Mouse (Mus musculus): ENCODE data around the gene Zfp292. TPM values are rescaled to one million over a fixed set of nuclear protein-coding genes. Genes with fewer than 3 reads are reported as not detected.

Gene Zfp292
- polyA plus RNA-seq (2014; fragmentation: Illumina TruSeq; extraction: RNeasy Lipid Tissue Mini Kit (QIAGEN cat#74804)) = 96.7 TPM

DNA sequence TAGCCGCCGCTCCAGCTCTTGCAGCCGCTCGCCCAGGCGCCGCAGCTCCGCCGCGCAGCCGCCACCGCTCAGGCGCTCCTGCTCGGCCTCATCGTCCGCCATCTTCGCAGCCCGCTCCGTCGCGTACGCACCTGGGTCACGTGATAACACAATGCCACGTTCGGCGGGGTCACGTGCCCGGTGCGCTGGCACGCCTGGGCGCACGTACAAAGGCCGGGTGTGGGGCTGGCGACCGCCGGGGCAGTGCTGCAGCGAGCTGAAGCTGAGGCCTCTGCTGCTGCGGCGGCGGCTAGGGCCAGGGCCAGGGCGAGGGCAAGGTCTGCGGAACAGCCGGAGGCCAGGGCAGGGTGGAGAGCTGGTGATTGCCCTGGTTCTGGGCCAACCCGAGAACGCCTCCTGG, at the start of gene Zfp292:
TSS of gene Zfp292 (minus strand) at position 143 of the 400 bp plus-strand sequence.

DNA sequence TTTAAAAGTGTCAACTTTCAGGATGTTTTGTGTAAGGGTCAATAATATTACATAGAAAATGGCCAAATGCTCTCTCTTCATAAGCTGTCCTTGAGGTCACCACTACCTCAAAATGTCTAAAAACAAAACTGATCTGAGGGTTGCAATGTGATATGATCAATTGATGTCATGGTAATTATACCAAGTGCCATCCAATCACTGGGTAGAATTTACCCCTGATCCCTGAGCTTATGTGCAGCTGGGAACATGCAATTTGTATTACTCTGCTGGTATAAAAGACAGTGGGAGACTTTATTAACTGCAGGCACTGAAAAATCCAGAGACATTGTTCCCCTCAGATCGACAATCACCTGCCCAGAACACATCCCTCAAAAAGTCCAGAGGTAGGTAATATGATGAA, 10.7 kb upstream of the Zfp292 start, which contains the start of gene Cga:
TSS of gene Cga (plus strand) at position 301 of the 400 bp plus-strand sequence.

DNA sequence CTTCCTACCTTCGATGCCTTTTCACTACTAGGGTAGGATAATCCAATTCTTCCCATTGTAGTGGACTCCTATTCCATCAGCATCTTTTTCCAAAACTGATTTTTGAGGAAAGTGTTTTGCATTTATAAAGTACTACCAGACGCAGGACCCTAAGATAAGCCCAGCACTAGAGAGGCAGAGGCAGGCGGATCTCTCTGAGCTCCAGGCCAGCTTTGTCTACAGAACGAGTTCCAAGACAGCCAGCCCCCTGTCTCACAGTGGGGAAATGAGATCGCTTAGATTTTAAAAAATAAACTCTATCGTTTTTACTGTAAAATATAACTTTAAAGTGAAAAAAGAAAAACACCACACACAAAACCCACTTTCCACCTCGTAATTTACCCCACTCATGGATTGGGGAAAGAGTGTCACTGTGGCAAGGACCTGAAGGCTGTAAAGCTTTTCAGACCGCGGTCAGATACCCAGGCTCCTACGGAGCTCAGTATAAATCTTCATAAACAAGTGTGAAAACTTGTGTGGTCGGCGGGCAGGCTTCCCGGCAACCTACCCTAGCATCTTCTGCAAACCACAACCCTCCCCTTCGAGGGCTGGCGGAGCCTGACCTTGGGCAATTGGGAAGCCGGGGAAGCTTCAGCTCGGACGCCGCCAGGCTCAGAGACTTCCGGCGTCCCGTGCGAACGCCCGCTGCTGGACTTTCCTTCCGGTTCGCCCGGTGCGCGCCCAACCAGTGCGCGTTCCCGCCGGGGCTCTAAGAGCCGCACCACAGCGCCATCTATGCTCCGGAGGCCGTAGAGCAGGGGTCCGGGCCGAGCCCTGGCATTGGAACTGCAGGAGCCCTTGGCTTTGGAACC, 104.9 kb downstream of the Zfp292 start, which contains the start of gene Smim8:
TSS of gene Smim8 (minus strand) at position 747 of the 851 bp plus-strand sequence.

DNA sequence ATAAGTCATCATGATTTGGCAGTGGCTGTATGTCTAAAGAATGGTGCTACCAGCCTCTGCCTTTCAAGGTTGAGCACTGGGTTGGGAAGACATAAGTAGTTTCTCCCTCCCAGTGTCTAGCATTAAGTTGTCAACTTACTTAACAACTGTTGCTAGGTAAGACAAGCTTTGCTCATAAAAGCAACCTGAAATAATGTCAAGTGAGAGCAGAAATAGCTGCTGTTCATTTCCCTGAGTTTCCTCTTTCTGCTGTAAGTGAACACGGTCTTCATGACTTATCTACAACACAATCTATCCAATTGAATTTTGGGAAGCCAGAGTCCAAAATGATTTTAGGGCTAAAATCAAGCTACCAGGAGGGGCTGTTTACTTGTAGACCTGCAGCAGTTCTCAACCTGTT, 126.6 kb downstream of the Zfp292 start, which contains the start of gene Gm136:
TSS of gene Gm136 (minus strand) at position 101 of the 400 bp plus-strand sequence.

Other genes starting within 250 kb of the Zfp292 start
- 99.6 TPM for gene Slc35a1, start 195.5 kb downstream of the Zfp292 start, polyA plus RNA-seq (2014; fragmentation: Illumina TruSeq; extraction: RNeasy Lipid Tissue Mini Kit (QIAGEN cat#74804))
- 35.4 TPM for gene Cfap206, start 152.8 kb downstream of the Zfp292 start, polyA plus RNA-seq (2014; fragmentation: Illumina TruSeq; extraction: RNeasy Lipid Tissue Mini Kit (QIAGEN cat#74804))
- not detected for gene Gm136, start 126.7 kb downstream of the Zfp292 start, polyA plus RNA-seq (2014; fragmentation: Illumina TruSeq; extraction: RNeasy Lipid Tissue Mini Kit (QIAGEN cat#74804))
- 90.7 TPM for gene Smim8, start 104.5 kb downstream of the Zfp292 start, polyA plus RNA-seq (2014; fragmentation: Illumina TruSeq; extraction: RNeasy Lipid Tissue Mini Kit (QIAGEN cat#74804))
- gene Cga, start 10.8 kb upstream of the Zfp292 start, polyA plus RNA-seq (2014; fragmentation: Illumina TruSeq; extraction: RNeasy Lipid Tissue Mini Kit (QIAGEN cat#74804)) = not detected